Mouse (Mus musculus): ENCODE measurements around the gene Cdc42ep1.
"Not testable (repeated sequence)": the region's sequence is repeated elsewhere in the genome, so short reads cannot be mapped to it uniquely, and the experiment has no call there.

Gene Cdc42ep1

DNA sequence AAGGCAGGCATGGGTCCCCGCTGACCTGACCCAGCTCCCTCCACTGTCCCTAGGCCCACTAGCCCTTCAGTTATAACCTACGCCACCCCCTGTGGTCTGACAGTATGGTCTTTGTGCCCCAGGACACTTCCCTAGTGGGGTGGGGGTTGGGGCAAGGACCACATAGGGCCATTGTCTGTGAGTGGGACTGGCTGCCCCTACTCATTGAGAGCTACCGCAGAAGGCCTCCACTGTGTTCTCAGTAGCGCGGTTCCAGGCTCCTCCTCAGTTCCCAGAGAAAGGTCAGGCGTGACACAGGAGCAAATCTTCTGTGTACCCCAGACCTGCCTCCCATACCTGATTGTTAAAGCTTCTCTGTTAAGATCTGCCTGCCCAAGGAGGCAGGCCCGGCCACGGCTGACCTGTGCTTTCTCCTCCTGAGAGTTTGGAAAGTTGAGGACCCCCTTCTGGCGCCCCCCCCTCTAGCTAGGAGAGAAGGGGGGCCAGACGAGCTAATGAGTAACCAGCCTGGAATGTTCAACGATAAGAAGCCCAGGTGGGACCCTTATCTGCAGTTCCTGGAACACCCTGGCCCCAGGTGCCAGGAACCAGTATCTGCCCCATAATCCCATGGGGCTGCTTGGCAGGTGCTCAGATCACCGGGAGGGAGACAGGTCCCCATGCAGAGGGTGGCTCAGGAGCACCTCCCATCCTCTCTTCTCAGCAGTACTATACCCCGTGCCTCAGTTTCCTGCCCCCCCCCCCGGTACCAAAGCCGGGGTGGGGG lies 7.8 kb downstream of the Cdc42ep1 start:
- DNase-seq: no peak

DNA sequence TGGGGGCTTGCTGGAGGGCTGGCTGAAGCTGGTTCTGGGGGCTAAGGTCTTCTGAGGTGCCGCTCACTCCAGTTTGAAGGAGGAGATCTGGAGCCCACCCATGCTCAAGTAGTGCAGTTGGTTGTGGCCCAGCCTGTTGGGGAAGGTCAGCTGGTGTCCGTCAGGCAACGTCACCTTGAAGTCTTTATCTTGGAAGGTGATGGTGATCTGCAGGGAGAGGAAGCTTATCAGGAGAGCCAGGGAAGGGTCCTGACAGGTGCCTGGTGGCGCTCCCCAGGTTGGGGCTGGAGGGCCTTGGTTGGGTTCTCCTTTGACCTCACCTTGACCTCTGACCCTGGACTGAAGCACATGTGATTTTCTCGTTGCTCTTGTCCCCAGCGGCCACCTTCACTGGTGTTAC lies 8.5 kb downstream of the Cdc42ep1 start:
- DNase-seq: no peak

DNA sequence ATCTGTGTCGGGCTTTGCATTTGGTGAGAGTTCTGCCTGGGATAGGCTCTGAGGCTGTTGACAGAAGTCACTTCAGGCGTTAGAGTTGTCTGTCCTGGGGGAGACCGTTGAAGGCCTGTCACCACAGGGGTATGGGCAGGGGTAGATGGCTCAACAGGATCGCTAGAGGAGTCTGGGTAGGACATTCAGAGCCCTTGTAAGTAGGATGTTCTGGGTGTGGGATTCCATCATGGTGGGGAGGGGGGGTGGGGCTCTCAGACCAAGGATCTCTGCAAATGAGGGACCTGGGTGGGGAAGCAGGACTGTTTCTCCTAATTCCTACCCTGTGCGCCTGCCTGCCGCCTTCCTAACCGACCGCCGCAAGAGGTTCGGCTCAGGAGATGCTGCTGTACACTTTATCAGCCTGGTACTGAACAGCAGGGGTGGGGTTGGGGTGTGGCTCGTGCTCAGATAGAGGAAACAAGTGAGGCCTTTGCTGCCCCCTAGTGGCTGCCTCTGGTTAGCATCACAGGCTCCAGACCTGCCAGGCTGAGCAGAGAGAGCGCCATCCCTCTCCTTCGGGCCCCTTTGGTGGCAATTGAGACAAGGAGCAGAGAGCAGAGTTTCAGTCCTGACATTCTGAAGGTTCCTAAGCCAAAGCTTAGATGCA lies 9.2 kb downstream of the Cdc42ep1 start:
- peak; percentile 93 for DNase-seq

DNA sequence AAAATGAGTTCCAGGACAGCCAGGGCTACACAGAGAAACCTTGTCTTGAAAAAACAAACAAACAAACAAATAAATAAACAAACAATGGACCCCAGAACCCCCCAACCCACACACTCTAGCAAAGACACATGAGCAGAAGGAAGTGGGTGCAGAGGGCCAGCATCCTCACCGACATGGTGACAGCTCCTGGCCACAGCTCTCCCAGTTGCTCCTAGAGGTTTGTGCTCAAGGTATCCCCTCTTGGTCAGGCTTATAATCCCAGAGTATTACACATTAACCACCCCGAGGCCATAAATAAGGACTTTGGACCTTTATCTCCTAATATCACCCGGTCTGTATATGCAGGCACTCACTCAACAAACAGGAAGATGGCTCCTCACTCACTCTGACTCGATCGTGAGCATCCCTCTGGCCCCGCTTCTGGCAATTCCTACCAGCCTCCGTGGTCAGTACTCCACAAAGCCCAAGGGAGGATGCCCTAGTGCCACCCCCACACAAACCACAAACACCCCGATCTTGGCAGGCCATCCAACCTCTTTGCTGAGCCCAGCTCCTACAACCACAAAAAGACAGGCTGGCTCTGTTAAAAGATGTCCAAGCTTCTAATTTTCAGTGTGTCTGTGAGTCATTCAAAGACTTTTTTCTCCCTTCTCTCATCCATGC lies 13.0 kb downstream of the Cdc42ep1 start, which contains the start of gene Lgals2:
Gene Lgals2 (minus strand): TSS at position 227 of the 663 bp plus-strand sequence.
- no peak for DNase-seq

DNA sequence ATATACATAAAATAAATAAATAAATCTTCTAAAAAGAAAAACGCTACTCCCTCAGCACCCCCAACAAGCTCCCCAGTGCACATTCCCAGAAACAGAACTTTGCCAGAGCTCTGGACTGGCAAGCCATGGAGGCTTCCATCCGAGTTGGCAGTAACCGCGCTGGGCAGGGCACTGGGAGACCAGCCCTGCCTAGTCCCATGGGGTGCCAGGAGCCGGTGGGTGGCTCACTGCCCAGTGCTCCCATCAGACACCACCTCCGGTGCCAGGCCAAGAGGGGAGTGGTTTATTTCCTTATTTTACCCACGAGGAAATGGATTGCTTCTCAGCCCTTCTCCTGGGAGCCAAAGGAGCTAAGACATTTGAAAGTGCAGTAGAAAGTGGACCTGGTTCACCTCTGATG lies 14.6 kb downstream of the Cdc42ep1 start:
- no peak for DNase-seq

DNA sequence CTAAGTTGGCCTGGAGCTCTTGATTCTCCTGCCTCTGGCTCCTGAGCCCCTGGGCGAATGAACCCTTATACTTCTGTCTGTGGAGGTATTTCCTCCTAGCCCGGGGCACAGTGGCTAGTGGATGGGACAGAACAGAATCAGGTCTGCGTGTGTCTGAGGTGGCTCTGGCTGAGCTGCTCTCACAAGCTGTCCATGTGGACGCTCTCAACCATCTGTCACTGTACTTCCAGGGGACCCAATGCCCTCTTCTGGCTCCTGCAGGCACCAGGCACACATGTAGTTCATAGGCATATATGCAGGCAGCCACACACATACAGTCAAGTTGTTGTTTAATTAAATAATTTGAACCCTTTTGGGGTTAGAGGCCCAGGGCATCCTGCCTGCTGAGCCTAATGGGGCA lies 16.9 kb downstream of the Cdc42ep1 start:
- no peak for DNase-seq

DNA sequence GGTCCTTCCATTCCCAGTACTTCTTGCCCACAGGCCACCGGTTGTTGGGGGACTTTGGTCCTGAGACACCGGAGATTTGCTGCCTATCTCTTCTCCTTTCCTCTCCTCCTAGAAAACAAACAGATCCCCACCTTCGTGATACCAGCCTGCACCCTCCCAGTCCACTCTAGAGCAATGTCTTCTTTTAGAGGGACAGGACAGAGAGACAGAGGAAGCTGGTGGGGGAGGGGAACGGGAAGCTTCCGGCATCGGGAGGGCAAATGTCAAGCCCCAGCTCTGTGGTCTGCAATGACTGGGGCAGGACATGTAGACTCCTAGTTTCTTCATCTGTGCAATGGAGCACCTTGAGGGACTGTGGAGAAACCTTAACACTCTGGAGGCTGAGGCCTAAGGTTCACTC lies 17.3 kb downstream of the Cdc42ep1 start:
- no peak for DNase-seq

DNA sequence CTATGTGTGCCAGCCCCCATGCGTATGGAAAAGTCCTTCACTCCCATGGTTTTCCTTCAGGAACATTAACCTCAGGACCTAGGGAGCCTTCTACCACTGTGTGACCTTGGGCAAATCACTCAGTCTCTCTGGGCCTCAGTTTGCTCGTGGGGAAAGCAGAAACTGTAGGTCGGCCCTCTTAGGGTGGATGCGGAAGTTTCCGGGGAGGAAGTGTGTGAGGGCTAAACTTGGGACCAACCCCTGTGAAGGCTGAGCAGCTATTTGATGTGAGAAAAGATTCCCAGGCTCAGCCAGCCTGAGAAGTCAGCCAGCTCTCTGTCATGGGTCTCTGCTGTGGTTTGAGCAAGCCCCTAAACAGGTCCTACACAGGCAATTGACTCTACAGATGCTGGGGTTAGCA lies 19.9 kb downstream of the Cdc42ep1 start:
- DNase-seq: no peak

DNA sequence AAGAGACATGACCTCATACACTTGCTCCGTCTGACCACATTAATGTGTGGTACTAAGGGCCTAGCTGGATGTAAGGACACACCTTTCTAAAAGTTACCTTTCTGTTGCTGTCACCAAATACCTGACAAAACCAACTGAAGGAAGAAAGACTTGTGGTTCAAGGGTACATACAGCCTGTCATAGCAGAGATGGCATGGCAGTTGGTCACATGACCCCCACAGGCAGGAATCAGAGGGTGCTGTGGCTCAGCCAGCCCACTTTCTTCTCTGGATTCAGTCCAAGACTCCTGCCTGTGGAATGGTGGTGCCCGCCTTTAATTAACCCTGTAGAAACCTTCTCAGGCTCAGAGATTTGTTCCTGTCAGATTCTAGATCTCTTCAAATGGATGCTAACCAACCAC lies 20.7 kb downstream of the Cdc42ep1 start:
- no peak for DNase-seq

DNA sequence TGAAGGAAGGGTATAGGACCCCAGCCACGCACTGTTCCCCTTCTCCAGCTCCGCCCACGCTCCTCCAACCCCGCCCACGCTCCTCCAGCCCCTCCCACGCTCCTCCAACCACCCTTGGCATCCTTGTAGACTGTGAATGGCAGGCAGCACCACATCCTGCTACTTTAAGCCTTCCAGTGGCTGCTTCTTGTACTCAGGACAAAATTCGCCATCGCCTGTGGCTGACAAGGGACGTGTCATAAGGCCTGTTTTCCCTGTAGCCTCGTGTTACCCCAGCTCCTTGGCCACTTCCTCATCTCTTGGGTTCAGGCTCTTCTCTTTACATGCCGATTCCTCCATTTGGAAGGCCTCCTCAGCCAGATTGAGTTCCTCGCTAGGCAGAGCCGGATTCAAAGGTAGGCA lies 21.4 kb downstream of the Cdc42ep1 start:
- DNase-seq: no peak

DNA sequence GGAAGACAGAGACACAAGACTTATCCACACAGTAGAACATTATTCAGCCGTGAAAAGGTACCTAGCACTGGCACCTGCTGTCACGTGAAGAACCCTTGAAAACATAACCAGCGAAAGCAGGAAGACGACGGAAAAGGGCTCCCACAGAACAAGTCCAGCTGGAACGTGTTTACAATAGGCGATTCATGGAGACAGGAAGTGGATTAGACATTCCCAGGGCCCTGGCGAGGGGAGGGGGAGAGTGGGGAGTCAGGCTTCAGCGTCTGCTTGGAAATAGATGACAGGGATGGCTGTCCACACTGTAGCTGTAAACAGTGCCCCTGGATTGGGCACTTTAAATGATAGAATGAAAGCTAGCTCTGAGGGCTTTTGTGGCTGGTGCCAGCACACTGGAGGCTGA lies 26.0 kb downstream of the Cdc42ep1 start:
- peak; percentile 77 for DNase-seq

DNA sequence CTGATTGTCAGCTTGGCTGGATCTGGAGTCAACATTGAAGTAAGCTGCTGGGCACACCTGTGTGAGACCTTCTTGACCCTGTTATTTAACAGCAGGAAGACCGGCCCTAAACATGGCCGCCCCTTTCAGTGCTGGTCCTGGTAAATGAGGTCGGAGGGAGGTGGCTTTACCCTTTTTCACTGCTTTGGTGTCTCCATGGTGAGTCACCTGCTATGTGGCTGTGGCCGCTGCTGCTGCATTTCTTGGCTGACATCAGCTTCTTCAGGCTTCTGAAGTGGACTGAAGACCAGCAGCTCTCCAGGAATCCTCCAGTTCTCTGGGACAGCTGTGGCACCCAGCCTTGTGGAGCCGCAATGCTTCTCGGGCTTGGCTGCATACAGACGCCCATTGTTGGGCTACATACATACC lies 26.4 kb downstream of the Cdc42ep1 start:
- no peak for DNase-seq

DNA sequence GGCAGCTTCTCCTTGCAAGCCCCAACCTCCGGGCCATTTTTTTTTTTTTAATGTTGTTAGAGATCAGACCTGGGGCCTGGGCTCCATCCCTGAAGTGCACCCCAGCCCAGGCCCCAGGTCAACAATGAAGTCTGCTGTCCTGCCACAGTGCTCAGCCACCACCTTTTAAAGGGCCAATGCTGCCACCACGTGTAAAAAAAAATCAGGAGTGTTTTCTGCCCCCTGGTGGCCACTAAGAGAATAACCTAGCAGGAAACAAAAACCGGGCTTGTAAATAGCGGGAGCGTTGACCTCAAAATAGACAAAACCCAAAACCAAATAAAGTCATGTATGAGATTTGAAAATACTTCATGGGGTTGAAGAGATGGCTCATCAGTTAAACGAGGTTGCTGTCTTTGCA lies 27.4 kb downstream of the Cdc42ep1 start:
- DNase-seq: peak; percentile 71

DNA sequence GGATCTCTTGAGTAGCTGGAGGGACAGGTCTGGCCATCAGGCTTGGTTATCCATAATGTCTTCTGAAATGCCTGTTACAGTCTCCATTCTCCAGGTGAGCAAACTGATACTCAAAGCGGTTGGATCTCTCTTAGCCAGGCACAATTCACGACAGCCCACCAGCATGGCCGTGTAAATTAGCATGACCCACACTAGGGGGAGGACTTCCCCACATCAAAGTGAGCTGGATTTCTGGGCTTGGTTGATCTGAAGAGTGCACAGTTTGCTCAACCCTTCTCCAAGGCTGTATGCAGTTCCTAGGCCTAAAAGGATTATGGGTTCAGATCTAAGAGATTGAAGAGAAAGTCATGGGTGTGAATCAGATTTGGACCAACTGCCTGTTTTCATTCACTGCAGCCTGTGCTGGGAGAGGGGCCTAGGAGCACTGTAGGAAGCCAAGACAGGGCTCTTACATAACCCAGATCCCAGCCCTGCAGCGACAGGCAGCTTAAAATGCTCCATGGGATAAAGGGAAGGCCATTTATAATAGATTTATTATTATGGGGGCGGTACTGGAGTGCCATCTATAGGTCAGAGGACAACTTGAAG lies 29.7 kb downstream of the Cdc42ep1 start:
- no peak for DNase-seq

DNA sequence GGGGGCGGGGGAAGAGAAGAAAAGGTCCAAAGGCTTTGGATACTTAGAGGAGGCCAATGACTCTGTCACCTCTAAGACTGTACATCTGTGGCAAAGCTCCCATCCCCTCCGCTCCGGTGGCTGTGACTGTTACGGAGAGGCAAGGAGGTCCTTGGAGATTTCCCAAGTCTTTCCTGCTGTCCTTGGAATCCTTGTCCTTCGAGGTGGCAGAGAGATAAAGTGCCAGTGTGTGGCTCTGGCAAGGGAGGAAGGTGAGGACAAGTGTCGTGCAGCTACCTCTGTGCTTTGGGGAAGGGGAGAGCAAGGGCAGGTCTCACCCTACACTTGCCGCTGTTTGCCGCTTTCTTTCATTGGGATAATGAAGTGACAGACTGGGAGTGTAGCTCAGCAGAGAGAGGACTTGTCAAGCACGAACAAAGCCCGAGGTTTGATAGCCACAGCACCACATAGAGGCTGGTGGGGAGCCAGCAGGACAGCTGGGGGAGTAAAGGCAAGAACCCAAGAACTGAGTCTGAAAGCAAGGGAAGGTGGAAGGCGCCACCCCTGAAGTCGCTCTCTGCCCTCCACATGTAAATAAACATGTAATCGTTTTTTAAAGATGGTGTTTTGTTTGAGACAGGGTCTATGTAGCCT lies 31.5 kb downstream of the Cdc42ep1 start:
- DNase-seq: no peak

DNA sequence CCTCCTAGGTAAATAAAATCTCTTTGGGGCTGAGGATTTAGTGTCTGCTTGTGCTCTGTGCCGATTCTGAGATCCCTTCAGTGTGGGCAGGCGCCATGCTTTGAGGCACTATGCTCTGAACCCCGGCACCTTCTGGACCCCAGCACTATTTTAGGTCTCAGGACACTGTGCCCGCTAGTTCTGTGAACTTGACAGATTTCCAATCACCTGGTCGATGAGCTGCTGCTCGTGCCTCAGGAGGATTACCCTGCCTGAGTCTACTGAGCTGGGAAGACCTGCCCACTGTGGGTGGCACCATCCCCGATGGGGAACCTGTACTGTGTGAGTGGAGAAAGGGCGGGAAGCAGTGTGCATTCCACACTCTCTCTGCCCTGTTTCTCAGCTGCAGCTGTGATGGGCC lies 32.6 kb downstream of the Cdc42ep1 start:
- no peak for DNase-seq

DNA sequence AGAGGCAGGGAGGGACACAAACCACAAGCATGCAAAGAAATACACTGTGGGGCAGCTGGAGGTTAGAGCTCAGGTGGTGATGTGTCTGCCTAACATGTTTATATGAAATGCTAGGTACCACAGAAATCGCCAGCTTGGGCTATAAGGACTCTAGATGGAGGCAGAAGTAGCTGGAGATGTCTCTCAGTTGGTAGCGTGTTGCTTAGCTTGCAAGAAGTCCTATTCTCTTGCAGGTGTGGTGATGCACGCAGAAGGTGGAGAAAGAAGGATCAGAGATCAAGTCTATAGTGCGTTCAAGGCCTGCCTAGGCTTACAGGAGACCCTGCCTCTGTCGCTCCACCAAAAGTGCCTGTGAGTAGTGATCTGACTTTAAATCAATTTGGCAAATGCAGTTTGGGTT lies 33.1 kb downstream of the Cdc42ep1 start:
- DNase-seq: no peak

DNA sequence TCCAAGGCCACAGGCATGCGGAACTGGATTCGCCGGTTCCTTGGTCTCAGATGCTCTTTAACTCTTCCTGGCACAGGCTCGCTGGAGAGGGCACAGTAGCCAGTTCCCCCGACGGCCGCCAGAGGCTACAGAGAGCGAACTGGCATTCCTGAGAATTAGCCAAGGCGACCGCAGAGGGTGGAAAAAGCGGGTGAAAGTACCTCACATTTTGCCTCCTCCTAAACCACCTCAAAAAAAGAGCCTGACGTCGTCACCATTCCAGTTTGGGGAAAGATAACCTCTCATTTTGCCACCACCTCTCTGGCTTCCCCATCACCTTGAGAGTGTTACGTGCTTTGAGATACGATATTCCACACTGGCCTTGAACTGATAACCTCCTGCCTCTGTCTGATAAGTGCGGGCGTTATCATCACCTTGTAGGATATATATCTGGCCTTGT lies 33.9 kb downstream of the Cdc42ep1 start:
- DNase-seq: peak; percentile 93

DNA sequence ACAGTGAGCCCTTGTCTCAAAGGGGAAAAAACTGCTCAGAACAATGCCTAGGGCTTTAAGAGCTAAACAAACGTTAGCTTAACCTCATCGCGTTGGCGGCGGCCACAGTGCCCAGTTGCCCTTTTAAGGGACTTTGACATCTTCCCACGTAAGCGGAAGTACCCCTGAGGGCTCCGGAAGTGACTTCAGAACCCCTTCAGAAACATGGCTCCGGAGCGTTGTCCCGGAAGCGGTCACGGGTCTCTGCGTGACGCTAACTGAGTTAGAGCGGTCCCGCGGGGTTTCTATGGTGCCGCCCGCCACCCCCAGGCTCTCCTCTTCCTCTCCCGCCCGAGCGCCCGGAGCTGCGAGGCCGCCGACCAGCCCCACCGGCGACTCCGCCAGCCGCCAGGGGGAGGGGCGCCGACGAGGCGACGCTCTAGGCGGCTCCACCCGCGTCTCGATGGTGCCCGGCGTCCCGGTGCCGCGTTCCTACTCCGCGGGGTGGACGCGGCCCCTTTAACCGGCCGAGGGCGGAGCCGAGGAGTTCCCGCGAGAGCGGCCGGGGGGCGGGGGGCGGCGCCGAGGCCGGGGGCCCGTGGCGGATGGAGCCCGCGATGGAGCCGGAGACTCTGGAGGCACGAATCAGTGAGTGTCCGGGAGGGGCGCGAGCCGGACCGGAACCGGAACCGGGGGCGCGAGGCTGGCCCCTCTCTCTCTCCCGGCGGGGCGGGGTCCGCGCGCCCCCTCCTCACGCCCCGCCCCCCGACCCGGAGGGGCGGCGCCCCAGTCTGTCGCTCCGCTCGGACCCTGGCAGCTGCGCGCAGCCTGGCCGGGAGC lies 34.8 kb downstream of the Cdc42ep1 start, which contains the start of gene Gga1:
Gene Gga1 (plus strand): TSS at position 200 of the 819 bp plus-strand sequence.
- DNase-seq: peak; percentile 97

DNA sequence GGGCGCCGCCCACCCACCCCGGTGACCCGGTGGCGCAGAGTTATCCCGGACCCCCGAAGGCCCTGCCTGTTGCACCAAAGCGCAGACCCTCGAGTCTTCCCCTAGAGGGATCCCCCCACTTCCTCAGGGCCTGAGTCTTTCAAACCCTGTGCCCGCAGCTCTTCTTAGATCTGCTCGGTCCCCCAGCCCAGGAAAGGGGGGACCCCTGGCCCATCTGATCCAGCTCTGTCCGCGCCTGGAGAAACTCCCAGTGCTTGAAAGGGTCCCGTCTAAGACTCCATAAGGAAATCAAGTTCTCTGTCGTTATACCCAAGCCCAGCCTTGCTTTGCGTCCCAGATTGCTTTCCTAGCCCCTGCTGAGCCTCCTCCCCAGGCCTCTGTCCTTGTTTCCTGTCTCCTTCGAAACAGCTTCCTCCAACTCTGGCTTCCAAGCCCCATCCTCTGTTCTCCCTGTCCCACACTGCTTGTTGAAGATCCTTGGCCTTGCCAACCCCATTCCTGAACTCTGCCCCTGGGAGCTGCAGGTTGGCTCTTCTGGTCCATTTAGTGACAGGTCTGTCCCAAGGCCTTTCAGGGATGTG lies 35.5 kb downstream of the Cdc42ep1 start:
- no peak for DNase-seq

DNA sequence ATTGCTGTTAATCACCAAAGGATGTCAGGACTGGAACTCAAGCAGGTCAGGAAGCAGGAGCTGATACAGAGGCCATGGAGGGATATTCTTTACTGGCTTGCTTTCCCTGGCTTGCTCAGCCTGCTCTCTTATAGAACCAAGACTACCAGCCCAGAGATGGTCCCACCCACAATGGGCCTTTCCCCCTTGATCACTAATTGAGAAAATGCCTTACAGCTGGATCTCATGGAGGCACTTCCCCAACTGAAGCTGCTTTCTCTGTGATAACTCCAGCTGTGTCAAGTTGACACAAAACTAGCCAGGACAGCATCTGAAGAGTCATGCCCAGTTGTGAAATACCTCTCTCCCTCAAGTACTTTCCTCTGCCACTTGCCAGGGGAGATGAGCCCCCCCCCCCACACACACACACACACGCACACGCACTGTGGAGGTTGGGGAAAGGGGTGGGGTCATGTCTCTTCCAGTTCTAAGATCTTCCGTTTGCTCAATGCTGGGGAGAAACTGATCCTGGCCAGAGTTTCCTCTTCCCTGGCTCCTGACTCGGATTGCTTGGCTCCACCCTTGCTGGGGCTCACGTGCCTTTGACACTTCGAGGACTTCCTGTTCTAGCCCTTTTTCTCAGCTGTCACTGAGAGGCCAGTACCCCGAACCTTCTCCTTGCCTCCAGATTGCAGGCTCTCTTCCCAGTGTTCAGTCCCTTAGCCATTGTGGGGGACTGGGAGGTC lies 36.5 kb downstream of the Cdc42ep1 start:
- DNase-seq: not testable (repeated sequence)
